Mouse (Mus musculus) liver, postnatal 0 days (tissue): ENCODE data around the gene Ttc17. TPM values are rescaled to one million over a fixed set of nuclear protein-coding genes. Genes with fewer than 3 reads are reported as not detected.
A peak's percentile ranks its signal among the peaks of the same experiment; 100 is the strongest.

Experiments
- ATAC-seq: fragments of 200-750 bp; cut with Nextera tagmentation; 2 replicates; pipeline ENCODE4 v1.8.0; 2017; ENCODE audit warnings: mild to moderate bottlenecking, moderate library complexity
- DNase-seq: peaks from one replicate; pipeline ENCODE4 v3.0.0-alpha.2; 2016
- H3K27ac ChIP-seq: fragments of 300-500 bp; sonication (generic); 2 replicates; pipeline ENCODE4 v1.5.1; 2014; ENCODE audit warnings: antibody characterized with exemption, moderate library complexity, mild to moderate bottlenecking, low read depth
- H3K27me3 ChIP-seq: fragments of 300-500 bp; sonication (generic); 2 replicates; pipeline ENCODE4 v1.6.1; 2014; ENCODE audit warnings: low read length, control low read depth, mixed read lengths; ENCODE audit not compliant: insufficient read depth
- H3K36me3 ChIP-seq: fragments of 300-500 bp; sonication (generic); replicated peaks from 2 replicates; pipeline ENCODE4 v1.6.1; 2014; ENCODE audit warnings: mild to moderate bottlenecking, control low read depth, low read length, moderate library complexity, mixed read lengths; ENCODE audit not compliant: insufficient read depth
- H3K4me1 ChIP-seq: fragments of 300-500 bp; sonication (generic); 2 replicates; pipeline ENCODE4 v1.6.1; 2014; ENCODE audit warnings: antibody characterized with exemption, mild to moderate bottlenecking, control low read depth; ENCODE audit not compliant: insufficient read depth
- H3K4me2 ChIP-seq: fragments of 300-500 bp; sonication (generic); 2 replicates; pipeline ENCODE4 v1.6.1; 2014; ENCODE audit warnings: low read depth, mild to moderate bottlenecking, low read length, moderate library complexity, mixed read lengths
- H3K4me3 ChIP-seq: fragments of 300-500 bp; sonication (generic); 2 replicates; pipeline ENCODE4 v1.5.1; 2014; ENCODE audit warnings: low read depth, low read length
- H3K9ac ChIP-seq: fragments of 300-500 bp; sonication (generic); replicated peaks from 2 replicates; pipeline ENCODE4 v1.6.1; 2014; ENCODE audit warnings: mild to moderate bottlenecking, moderate library complexity
- H3K9me3 ChIP-seq: fragments of 300-500 bp; sonication (generic); 2 replicates; pipeline ENCODE4 v1.6.1; 2016; ENCODE audit warnings: mild to moderate bottlenecking, control low read depth, low read length, mixed read lengths
- CTCF ChIP-seq: sonication (generic); IDR thresholded peaks from 2 replicates; pipeline ENCODE4 v1.5.1; 2016; ENCODE audit warnings: antibody characterized with exemption, low read depth
- EP300 ChIP-seq: IDR thresholded peaks from 2 replicates; pipeline ENCODE4 v1.6.1; 2016; ENCODE audit warnings: antibody characterized with exemption, low read depth, mild to moderate bottlenecking
- WGBS: fragments of 180-500 bp; shearing (Covaris S2); extraction: QIAGEN DNeasy Blood & Tissue Kit; methylation state at CpG from one replicate; pipeline ENCODE4 v1.1.7; 2014; ENCODE audit not compliant: insufficient replicate concordance; 5-methylcytosine and 5-hydroxymethylcytosine counted together
- polyA plus RNA-seq: library from polyadenylated mRNA; unstranded; fragments of >200 nt; fragmentation: Nextera tagmentation; extraction: Ambion mirVana; gene quantifications from 2 replicates; pipeline ENCODE4 v1.2.1, GENCODE M21; 2015

Ttc17 gene
- polyA plus RNA-seq, 1 experiment from 2014 or later: 19.6 TPM

GRCm38 (mm10) chr2:94279596-94279995, 126.9 kb downstream of the Ttc17 start:
- Histone ChIP-seq H3K9ac (no peak overlapping the region), H3K4me2 (no peak overlapping the region), H3K9me3 (no peaks in the 10 kb centered on the region), H3K36me3 (no peaks in the 10 kb centered on the region), H3K27ac (no peak overlapping the region), H3K4me3 (no peak overlapping the region), H3K4me1 (no peaks in the 10 kb centered on the region), H3K27me3 (peaks cover 6% of the 10 kb centered on the region)
- ATAC-seq: no peak
- DNase-seq: no peak
- TF ChIP-seq EP300 (no peak), CTCF (no peak)
- WGBS: 64% methylated on average over 5 of the region's 5 CpGs

DNA sequence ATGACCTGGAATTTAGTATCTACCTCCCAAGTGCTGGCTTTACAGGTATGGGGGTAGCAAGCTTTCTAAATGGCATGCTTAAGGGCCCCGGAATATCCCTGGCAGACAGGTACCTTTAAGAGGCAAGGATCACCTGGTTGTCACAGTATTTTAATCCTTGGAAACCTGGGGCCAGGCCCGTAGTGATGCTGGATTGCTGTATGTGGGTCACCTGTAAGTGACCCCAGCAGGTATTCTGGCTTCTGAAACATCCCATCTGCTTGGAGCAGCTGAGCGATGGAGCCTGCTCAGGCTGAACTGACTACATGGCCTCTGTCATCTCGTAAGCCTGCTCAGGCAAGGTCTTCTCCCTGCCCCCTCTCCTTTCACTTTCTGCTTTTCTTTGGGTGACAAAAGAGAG, 130.4 kb downstream of the Ttc17 start:
- no peak for ATAC-seq
- 66% methylated on average over 4 of the region's 4 CpGs for WGBS
- no peak for TF ChIP-seq CTCF
- TF ChIP-seq EP300: no peak

DNA sequence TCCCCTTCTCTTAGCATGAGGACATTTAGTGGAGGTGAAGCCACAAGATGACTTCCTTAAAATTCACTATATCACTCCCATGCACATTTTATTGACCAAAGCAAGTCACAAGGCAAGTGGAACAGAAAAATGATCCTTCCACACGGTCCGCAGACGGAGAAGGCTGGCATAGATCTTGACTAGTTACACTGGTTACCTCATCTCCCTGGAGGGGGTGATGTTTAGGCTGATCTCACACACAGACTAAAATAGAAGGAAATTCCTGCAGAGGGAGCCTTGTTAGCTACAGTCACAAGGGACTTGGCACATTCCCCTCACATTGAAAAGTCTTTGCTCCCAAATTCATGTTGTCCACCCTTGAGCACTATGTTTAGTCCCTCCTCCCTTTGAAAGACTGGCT, 130.8 kb downstream of the Ttc17 start:
- no peak for TF ChIP-seq CTCF
- no peak for TF ChIP-seq EP300
- peaks cover 33% of the 10 kb centered on the region for H3K27me3 ChIP-seq
- no peak overlapping the region for H3K9ac ChIP-seq
- DNase-seq (no peak), ATAC-seq (no peak)
- H3K9me3 ChIP-seq: no peaks in the 10 kb centered on the region
- H3K27ac ChIP-seq: no peak overlapping the region
- H3K4me2 ChIP-seq: no peak overlapping the region
- H3K4me1 ChIP-seq: peaks cover 9% of the 10 kb centered on the region
- 71% methylated on average over 3 of the region's 3 CpGs for WGBS
- no peaks in the 10 kb centered on the region for H3K36me3 ChIP-seq
- H3K4me3 ChIP-seq: no peak overlapping the region

More for the DNA sequence above, 130.4 kb downstream of the Ttc17 start:
- Histone ChIP-seq H3K9me3 (no peaks in the 10 kb centered on the region), H3K4me3 (no peak overlapping the region), H3K36me3 (no peaks in the 10 kb centered on the region), H3K9ac (no peak overlapping the region), H3K4me2 (no peak overlapping the region), H3K4me1 (peaks cover 9% of the 10 kb centered on the region), H3K27me3 (peaks cover 33% of the 10 kb centered on the region), H3K27ac (no peak overlapping the region)
- no peak for DNase-seq

DNA sequence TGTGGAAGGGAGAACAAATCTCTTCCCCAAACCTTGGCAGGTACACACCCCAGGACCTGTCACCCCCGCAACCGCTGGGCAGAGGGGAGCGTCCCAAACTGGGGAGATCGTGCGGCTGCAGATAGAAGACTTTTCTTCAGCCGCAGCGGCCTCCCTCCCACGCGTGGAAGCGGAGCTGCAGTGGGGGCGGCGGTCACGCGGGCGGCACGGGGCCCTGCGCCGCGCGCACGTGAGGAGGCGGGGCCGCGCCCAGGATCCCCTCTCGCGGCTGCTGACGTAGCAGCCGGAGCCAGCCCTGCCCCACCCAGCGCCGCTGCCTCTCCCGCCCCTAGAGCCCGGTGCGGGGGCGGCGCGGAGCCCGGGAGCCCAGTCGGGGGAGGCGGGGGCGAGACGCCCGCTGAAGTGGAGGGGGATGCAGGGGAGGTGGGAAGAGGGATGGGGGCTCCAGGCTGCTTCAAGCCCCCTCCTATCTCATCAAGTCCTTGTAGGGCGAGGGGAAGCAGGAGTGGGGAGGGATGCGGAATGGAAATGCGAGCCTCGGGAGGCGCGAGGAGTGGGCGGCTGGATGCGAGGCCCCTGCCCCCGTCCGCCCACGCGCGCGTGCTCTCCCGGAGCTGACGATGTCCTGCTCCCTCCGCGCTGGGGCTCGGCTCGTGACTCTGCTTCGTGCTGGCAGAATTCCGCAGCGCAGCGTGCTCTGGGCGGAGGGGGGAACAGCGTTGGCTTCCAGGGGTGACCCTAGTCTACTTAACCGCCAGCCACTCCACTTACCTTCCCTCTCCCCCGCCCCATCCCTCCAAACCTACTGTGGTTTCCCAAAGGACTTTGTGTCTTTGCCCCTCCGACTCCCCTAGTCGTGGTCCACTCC, 133.1 kb downstream of the Ttc17 start:
- WGBS: 1% methylated on average over 30 of the region's 72 CpGs
- H3K4me3 ChIP-seq: peak overlapping the region; percentile 48
- no peaks in the 10 kb centered on the region for H3K9me3 ChIP-seq
- H3K4me2 ChIP-seq: peak overlapping the region; percentile 81
- no peak overlapping the region for H3K27ac ChIP-seq
- peak; percentile 50 for DNase-seq
- H3K36me3 ChIP-seq: no peaks in the 10 kb centered on the region
- no peak for TF ChIP-seq EP300
- TF ChIP-seq CTCF: no peak
- H3K27me3 ChIP-seq: peaks cover 33% of the 10 kb centered on the region
- H3K9ac ChIP-seq: peak overlapping the region; percentile 30
- ATAC-seq: peak; percentile 66
- peaks cover 9% of the 10 kb centered on the region for H3K4me1 ChIP-seq

DNA sequence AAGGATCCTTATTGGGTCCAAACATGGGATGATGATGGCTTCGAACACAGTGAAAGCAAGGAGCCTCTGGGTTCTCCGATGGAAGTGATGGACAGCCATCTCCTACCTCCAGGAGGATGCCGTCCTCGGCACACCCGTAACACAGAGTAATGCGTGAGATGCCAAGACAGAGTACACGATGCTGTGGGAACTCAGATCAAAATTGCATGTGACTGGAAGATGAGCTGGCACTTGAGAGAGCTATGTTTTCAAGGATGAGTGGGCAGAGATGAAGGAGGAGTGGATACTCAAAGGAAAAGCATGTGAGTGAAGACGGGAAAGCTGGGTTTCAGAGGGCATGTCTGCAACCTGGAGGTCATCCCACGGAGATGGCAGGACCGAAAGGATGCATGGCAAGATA, 135.3 kb downstream of the Ttc17 start:
- no peaks in the 10 kb centered on the region for H3K9me3 ChIP-seq
- TF ChIP-seq EP300 (no peak), CTCF (no peak)
- H3K4me1 ChIP-seq: peaks cover 9% of the 10 kb centered on the region
- ATAC-seq (no peak), DNase-seq (no peak)
- H3K27ac ChIP-seq: no peak overlapping the region
- H3K4me2 ChIP-seq: no peak overlapping the region
- 82% methylated on average over 10 of the region's 10 CpGs for WGBS
- H3K4me3 ChIP-seq: no peak overlapping the region
- H3K9ac ChIP-seq: no peak overlapping the region
- no peaks in the 10 kb centered on the region for H3K36me3 ChIP-seq
- peaks cover 37% of the 10 kb centered on the region for H3K27me3 ChIP-seq

- peaks cover 34% of the 10 kb centered on the region for H3K27me3 ChIP-seq
Observed at GRCm38 (mm10) chr2:94268835-94269234, 137.7 kb downstream of the Ttc17 start.

More at GRCm38 (mm10) chr2:94268835-94269234, 137.7 kb downstream of the Ttc17 start:
- Histone ChIP-seq H3K36me3 (no peaks in the 10 kb centered on the region), H3K27ac (no peak overlapping the region), H3K9me3 (no peaks in the 10 kb centered on the region), H3K4me3 (no peak overlapping the region), H3K9ac (no peak overlapping the region), H3K4me2 (no peak overlapping the region), H3K4me1 (peaks cover 9% of the 10 kb centered on the region)
- TF ChIP-seq CTCF (no peak), EP300 (no peak)
- no peak for DNase-seq
- 65% methylated on average over 8 of the region's 8 CpGs for WGBS
- no peak for ATAC-seq
